Mouse (Mus musculus) mouse trophoblast stem cell (cell line): ENCODE results near the gene Hspa4.
"Not testable (repeated sequence)": the region's sequence is repeated elsewhere in the genome, so short reads cannot be mapped to it uniquely, and the experiment has no call there.

Source experiments
- in situ Hi-C, 2 experiments: fragments of 300-500 bp; cut with MseI, MboI; formaldehyde crosslinking; loops; 2 replicates in 1 of 2; 3 replicates in 1 of 2; pipeline ENCODE4 v1.15.1; 2025

The Hspa4 gene

GRCm38 (mm10) chr11:53307558-53308065 is 7.4 kb upstream of the Hspa4 start:
- in situ Hi-C loops, result no loop called here

GRCm38 (mm10) chr11:53306965-53307364 is 6.7 kb upstream of the Hspa4 start:
- in situ Hi-C loops, result no loop called here

DNA sequence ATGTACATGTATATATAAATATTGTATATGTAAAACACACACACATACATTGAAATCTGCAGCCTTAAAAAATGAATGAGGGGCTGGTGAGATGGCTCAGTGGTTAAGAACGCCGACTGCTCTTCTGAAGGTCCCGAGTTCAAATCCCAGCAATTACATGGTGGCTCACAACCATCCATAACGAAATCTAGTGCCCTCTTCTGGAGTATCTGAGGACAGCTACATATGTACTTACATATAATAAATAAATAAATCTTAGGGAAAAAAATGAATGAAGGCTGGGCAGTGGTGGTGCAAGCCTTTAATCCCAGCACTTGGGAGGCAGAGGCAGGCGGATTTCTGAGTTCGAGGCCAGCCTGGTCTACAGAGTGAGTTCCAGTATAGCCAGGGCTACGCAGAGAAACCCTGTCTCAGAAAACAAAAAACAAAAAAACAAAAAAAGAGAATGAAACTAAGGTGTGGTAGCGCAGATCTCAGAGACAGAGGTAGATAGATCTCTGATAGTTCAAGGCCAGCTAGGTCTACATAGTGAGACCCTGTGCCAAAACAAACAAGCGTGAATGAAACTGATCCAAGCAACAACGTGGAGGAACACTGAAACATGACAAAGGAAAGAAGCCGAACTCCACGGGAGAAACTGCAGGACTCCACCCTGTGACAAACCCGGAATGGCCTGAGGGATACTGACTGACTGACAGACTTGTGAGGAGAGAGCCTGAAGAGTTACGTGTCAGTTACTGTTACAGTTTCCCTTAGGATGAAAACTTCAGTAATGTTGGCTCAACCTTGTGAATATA is 4.0 kb upstream of the Hspa4 start:
- in situ Hi-C loops, result no loop called here

GRCm38 (mm10) chr11:53301167-53301515 is 884 bp upstream of the Hspa4 start:
- in situ Hi-C loops, result no loop called here

DNA sequence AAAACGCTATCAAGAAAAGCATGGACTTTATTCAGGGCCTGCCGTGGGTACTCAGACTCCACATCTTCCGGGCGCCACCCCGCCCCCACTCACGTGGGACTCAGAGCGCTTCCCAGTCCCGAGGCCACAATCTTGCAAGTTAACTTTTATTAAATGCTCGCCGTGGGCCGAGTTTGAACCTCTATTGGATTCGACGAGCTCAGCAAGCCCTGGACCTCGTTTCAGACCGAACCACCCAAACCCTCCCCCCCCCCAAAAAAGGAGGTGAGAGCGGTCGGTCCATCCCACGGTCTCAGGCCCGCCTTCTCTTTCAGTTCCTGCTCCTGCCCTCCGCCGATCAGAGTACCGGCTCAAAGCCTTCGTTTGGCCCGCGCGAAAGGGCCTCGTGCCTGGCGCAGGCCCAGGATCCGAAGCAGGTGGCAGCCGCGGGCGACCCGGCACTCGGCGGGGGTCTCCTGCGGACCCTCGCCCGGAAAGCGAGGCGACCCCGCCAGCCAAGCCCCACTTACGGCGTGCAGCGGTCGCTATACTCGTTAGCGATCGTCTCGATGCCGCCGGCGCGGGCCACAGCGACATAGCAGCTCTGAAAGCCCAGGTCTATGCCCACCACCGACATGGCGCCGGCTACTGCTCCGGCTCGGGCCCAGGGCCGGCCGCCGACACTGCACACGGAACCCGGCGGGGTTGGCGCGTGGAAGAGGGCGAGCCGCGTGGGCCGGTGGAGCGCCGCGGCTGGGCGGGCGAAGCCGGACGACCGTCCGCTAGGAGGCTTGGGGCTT is 517 bp downstream of the Hspa4 start:
- in situ Hi-C loops, result no loop called here

GRCm38 (mm10) chr11:53297947-53298860 is 2.1 kb downstream of the Hspa4 start:
- in situ Hi-C loops, result no loop called here

- in situ Hi-C loops, result no loop called here
Observed at GRCm38 (mm10) chr11:53296880-53297279, 3.4 kb downstream of the Hspa4 start.

DNA sequence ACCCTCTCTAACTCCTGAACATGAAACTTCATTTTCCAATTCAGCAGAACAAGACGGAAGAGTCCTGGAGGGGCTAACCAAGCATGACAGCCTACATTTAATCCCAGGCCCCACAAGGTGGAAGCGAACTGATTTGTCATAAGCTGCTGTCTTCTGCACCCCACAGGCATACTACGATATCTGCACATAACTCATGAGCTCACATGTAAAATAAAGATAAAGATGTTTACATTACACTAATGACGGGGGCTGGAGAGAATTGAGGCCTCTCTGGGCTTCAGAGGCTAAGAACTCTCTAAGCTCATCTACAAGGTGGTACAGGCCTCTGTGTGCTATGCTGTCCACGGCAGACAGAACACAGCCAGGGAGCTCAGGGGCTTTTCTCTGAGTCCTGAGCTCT is 5.8 kb downstream of the Hspa4 start:
- in situ Hi-C loops, result no loop called here

DNA sequence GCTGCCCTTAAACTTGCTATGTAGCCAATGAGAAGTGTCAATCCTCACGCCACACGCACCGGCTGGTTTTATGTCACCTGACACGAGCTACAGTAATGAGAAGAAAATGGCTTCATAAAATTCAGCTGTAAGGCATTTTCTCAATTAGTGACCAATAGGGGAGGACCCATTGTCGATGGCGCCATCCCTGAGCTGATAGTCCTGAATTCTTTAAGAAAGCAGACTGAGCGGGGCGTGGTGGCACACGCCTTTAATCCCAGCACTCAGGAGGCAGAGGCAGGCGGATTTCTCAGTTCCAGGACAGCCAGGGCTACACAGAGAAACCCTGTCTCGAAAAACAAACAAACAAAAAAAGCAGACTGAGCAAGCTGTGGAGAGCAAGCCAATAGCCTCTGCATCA is 9.4 kb downstream of the Hspa4 start:
- in situ Hi-C loops, result no loop called here

GRCm38 (mm10) chr11:53290187-53290586 is 10.1 kb downstream of the Hspa4 start:
- in situ Hi-C loops, result not testable (repeated sequence)

- in situ Hi-C loops, result no loop called here
Observed at GRCm38 (mm10) chr11:53285885-53286284, 14.4 kb downstream of the Hspa4 start.

DNA sequence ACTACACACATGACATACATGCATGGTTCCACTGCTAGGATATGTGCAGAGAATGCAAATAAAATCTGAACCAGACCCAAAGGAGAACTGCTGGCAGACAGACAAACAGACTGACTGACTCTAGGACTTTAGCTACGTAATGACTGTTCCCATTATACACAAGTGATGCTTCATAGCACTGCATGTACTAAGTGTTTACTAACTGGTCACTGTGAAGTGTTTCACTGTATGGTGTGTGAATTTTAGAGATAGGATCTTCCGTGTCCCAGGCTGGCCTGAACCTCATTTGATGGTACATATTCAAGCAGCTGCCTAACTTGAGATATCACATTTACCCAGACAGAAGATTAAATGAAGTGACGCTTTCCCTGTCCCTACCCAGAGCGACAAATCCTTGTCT is 21.8 kb downstream of the Hspa4 start:
- in situ Hi-C loops, result no loop called here

DNA sequence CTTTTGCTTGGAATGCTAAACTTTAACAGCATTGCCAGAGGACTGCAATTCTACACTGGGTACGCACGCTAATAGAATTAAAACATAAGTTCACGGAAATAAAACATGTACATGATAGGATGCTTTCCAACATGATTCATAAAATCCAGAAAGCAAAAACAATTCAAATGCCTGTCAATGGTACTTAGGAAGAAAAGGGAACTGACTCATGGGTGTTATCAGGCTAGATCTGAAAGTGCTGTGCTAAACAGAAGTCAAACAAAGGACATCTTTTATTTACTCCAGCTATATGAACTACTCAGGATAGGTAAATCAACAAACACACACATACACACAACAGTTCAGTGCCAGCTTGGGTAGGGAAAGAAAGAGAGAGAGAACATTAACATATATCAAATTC is 24.9 kb downstream of the Hspa4 start:
- in situ Hi-C loops, result no loop called here

DNA sequence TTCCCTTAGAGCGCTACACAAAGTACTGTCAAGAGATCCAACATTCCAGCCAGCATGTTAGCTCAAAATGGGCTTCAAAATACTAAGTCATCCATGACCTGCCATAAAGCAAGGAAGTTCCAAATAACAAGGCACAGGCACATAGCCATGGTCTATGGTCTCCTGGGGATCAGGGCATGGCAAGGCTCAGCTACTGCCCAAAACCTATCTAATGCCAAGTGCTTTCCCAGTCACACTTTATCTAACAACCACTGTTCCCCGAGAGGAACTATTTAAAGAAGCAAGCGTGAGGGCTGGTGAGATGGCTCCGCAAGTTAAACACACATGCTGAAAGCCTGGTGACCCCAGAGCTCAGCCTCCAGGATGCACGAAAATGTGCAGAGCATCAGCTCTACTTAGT is 26.9 kb downstream of the Hspa4 start:
- in situ Hi-C loops, result no loop called here

- in situ Hi-C loops, result no loop called here
Observed at GRCm38 (mm10) chr11:53269596-53269995, 30.7 kb downstream of the Hspa4 start.

GRCm38 (mm10) chr11:53260556-53260955 is 39.7 kb downstream of the Hspa4 start:
- in situ Hi-C loops, result no loop called here

DNA sequence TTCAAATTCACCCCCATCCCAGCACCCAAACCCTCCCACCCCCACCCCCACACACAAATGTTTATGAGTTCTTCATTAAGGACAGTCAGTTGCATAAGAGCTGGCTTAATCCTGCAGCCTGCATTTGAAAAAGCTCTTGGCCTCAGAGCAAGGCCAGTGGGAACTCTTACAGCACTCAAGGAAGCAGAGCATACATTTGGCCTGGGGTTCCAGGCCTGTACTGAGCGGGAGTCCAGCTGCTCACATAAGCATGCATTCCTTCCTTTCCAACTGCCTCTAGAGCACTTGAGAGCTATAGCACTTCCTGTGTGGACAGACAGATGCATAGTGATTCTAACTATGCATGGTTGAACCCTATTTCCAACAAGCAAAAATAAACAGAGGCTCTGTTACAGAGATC is 40.2 kb downstream of the Hspa4 start:
- in situ Hi-C loops, result no loop called here

GRCm38 (mm10) chr11:53259047-53259632 is 41.1 kb downstream of the Hspa4 start:
- in situ Hi-C loops, result loop anchor here in 1 of 2 experiments (10.0 kb wide), 1 partner anchor 834 kb away; no protein-coding TSS in a partner anchor

- in situ Hi-C loops, result loop anchor here in 1 of 2 experiments (10.0 kb wide), 1 partner anchor 832 kb away; no protein-coding TSS in a partner anchor
Observed at GRCm38 (mm10) chr11:53256914-53257313, 43.3 kb downstream of the Hspa4 start.

DNA sequence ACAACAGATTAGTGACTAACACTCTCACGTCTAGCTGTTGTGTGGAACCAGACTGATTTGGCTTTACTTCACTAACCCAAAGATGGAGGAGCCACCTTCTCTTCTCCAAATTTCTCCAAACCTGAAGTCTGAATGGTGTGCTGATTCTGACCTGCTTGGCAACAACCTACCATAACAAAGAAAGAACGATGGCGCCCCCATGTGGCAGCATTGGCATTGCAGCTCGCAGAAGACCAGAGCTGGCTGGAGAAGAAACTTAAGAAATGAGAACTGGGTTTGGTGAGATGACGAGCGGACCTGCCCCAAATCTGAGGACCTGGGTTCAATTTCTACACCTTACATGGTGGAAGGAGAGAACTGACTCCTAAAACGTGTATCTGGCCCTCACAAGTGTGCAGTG is 45.3 kb downstream of the Hspa4 start:
- in situ Hi-C loops, result loop anchor here in 1 of 2 experiments (10.0 kb wide), 1 partner anchor 830 kb away; no protein-coding TSS in a partner anchor

DNA sequence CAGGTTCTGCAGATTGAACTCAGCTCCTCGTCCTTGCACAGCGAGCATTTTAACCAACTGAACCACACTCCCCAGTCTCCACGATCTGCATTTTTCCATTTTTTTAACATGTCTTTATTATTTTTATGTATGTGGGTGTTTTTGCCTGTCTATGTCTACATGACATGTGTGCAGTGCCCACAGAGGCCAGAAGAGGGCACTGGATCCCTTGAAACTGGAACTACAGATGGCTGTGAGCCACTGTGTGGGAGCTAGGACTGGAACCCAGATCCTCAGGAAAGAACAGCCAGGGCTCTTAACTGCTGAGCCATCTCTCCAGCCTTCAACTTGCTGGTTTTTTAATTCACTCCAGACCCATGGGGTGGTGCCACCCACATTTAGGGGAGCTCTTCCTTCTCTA is 45.8 kb downstream of the Hspa4 start:
- in situ Hi-C loops, result loop anchor here in 1 of 2 experiments (10.0 kb wide), 1 partner anchor 830 kb away; no protein-coding TSS in a partner anchor
